Mouse (Mus musculus) C2C12 (cell line): ENCODE measurements at regions not wholly inside any gene's neighbourhood (a gene's known extent, or its start where the extent isn't known, plus 50 kb on each side); places are given as distances from the start of the nearest gene placed in this dataset.

Experiments used
- CEBPB ChIP-seq: IDR thresholded peaks from one replicate; pipeline ENCODE4 v1.6.1; 2011; ENCODE audit warnings: low read depth, mild to moderate bottlenecking, control low read depth, moderate library complexity
- CTCF ChIP-seq: IDR thresholded peaks from one replicate; pipeline ENCODE4 v1.5.1; 2011; ENCODE audit not compliant: control insufficient read depth, insufficient read depth, insufficient read length
- MAX ChIP-seq: IDR thresholded peaks from one replicate; pipeline ENCODE4 v1.6.1; 2011; ENCODE audit warnings: mild to moderate bottlenecking, control low read depth
- MYOG ChIP-seq: IDR thresholded peaks from one replicate; pipeline ENCODE4 v1.6.1; 2011; ENCODE audit not compliant: control insufficient read depth, insufficient read length; ENCODE audit errors: extremely low read depth
- USF1 ChIP-seq: IDR thresholded peaks from one replicate; pipeline ENCODE4 v1.6.1; 2011; ENCODE audit warnings: low read depth, mild to moderate bottlenecking, control low read depth, moderate library complexity

DNA sequence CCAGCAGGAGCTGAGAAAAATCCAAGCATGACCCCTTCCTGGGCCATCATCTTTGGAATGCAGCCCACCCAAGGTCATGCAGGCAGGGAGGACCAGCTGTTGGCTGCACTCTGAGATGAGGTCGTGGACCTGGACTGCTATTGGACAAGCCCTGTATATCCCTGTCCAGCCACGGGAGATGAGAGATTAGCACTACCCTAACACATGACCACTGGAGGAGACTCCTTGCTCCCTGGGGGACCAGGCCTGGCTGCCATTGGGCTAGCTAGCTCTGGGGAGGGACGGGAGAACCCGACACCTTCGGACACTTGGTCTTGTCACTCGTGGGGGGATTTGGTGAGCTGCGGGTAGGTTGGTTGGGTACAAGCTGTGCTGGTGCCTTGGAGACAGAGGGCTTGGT is 105.4 kb downstream of the Mn1 start:
- TF ChIP-seq CTCF (no peak), USF1 (no peak), CEBPB (no peak), MAX (no peak), MYOG (no peak)
